ENCODE assay signal across 8 mouse cellular contexts in genomic region chr7:19075231-19075630, GRCm38 (mm10). TPM values are rescaled to one million over a fixed set of nuclear protein-coding genes. Genes with fewer than 3 reads are reported as not detected.
DNase-seq lines count a peak whose midpoint lies in the region; ATAC-seq and TF ChIP-seq lines count a peak whose summit lies in the region.

No protein-coding gene starts in this region.

- H3K4me2 ChIP-seq in kidney, embryonic 15.5 days, result peak overlapping the region; percentile 70
- H3K4me2 ChIP-seq in embryonic facial prominence, embryonic 13.5 days, result peak overlapping the region; percentile 94
- peak overlapping the region; percentile 78 for H3K4me2 ChIP-seq in midbrain, postnatal 0 days (ENCODE audit: low read depth, low read length, poor library complexity, severe bottlenecking)

- no peaks in the 10 kb centered on the region for H3K9me3 ChIP-seq in kidney, embryonic 15.5 days (replicated peaks)
- no peaks in the 10 kb centered on the region for H3K9me3 ChIP-seq in embryonic facial prominence, embryonic 13.5 days
- H3K9me3 ChIP-seq in midbrain, postnatal 0 days (ENCODE audit: low read length), result no peaks in the 10 kb centered on the region

- peaks cover 24% of the 10 kb centered on the region for H3K36me3 ChIP-seq in kidney, embryonic 15.5 days
- peaks cover 24% of the 10 kb centered on the region for H3K36me3 ChIP-seq in embryonic facial prominence, embryonic 13.5 days
- peaks cover 14% of the 10 kb centered on the region for H3K36me3 ChIP-seq in midbrain, postnatal 0 days (ENCODE audit: insufficient read depth, low read length)

- WGBS in kidney, embryonic 15.5 days, result 55% methylated on average over 5 of the region's 5 CpGs
- 60% methylated on average over 5 of the region's 5 CpGs for WGBS in embryonic facial prominence, embryonic 13.5 days
- 60% methylated on average over 5 of the region's 5 CpGs for WGBS in midbrain, postnatal 0 days

- no peak overlapping the region for H3K27ac ChIP-seq in kidney, embryonic 15.5 days
- H3K27ac ChIP-seq in embryonic facial prominence, embryonic 13.5 days, result no peak overlapping the region
- peak overlapping the region; percentile 21; the same call in 1 of the 2 replicates for H3K27ac ChIP-seq in midbrain, postnatal 0 days (ENCODE audit: low read depth, low read length)

- peak; percentile 8; the same call in 1 of the 2 replicates for ATAC-seq in kidney, embryonic 15.5 days (replicated peaks; ENCODE audit: low FRiP score)
- no peak for ATAC-seq in embryonic facial prominence, embryonic 13.5 days (ENCODE audit: insufficient number of reproducible peaks, insufficient read depth, low FRiP score, low TSS enrichment, low read depth)
- ATAC-seq in midbrain, postnatal 0 days (ENCODE audit: low FRiP score), result no peak

- DNase-seq in kidney, adult 11 months, result no peak
- peak; percentile 49 for DNase-seq in induced T-regulatory cell, adult 2 months (ENCODE audit: low read depth)
- DNase-seq in midbrain, postnatal 0 days (ENCODE audit: low spot score), result no peak
- DNase-seq in gastrocnemius, postnatal 10 days, result no peak
- no peak for DNase-seq in urinary bladder, postnatal 14 days (ENCODE audit: low spot score)
- no peak for DNase-seq in urinary bladder, postnatal 10 days (ENCODE audit: low spot score)

- peaks cover 35% of the 10 kb centered on the region for H3K4me1 ChIP-seq in kidney, embryonic 15.5 days
- peaks cover 19% of the 10 kb centered on the region for H3K4me1 ChIP-seq in embryonic facial prominence, embryonic 13.5 days
- H3K4me1 ChIP-seq in midbrain, postnatal 0 days (ENCODE audit: insufficient read depth, low read length), result peaks cover 5% of the 10 kb centered on the region; the same call in 1 of the 2 replicates

- H3K9ac ChIP-seq in kidney, embryonic 15.5 days, result no peak overlapping the region; the same call in 1 of the 2 replicates
- H3K9ac ChIP-seq in embryonic facial prominence, embryonic 13.5 days, result no peak overlapping the region
- H3K9ac ChIP-seq in midbrain, postnatal 0 days (replicated peaks; ENCODE audit: low read length, poor library complexity, severe bottlenecking), result peak overlapping the region; percentile 5; the same call in 1 of the 2 replicates

- no peak for TF ChIP-seq CTCF in midbrain, postnatal 0 days (IDR thresholded peaks at IDR 0.05)

- H3K27me3 ChIP-seq in kidney, embryonic 15.5 days, result no peaks in the 10 kb centered on the region
- no peaks in the 10 kb centered on the region for H3K27me3 ChIP-seq in embryonic facial prominence, embryonic 13.5 days
- H3K27me3 ChIP-seq in midbrain, postnatal 0 days (ENCODE audit: insufficient read depth, low read length), result no peaks in the 10 kb centered on the region

- peak overlapping the region; percentile 89 for H3K4me3 ChIP-seq in kidney, embryonic 15.5 days (replicated peaks)
- H3K4me3 ChIP-seq in embryonic facial prominence, embryonic 13.5 days, result peak overlapping the region; percentile 100
- H3K4me3 ChIP-seq in midbrain, postnatal 0 days (ENCODE audit: low read depth, low read length), result peak overlapping the region; percentile 99; the same call in 1 of the 2 replicates

RNA-seq across cellular contexts. Expression of gene Dmwd, which starts 0.8 kb away (rescaled TPM):
- polyA plus RNA-seq in kidney, embryonic 15.5 days (2015; fragmentation: Nextera tagmentation; extraction: Ambion mirVana), result 15.4 and 18.7 TPM in 2 replicates
- 16.4 and 17.6 TPM in 2 replicates for polyA plus RNA-seq in embryonic facial prominence, embryonic 13.5 days (2015; fragmentation: Nextera tagmentation; extraction: Ambion mirVana)
- 134 and 136 TPM in 2 replicates for total RNA-seq in midbrain, postnatal 0 days (2014; rRNA removed)
- 33.1 and 35.4 TPM in 2 replicates for polyA plus RNA-seq in midbrain, postnatal 0 days (2015; fragmentation: Nextera tagmentation; extraction: Ambion mirVana)
- total RNA-seq in gastrocnemius, postnatal 10 days (2021), result 10 to 100 TPM; 26.6 to 31.8 TPM

RNA-seq across cellular contexts. Expression of gene Dmpk, which starts 8.4 kb away (rescaled TPM):
- 18.1 and 24.7 TPM in 2 replicates for polyA plus RNA-seq in kidney, embryonic 15.5 days (2015; fragmentation: Nextera tagmentation; extraction: Ambion mirVana)
- 13.1 and 16.8 TPM in 2 replicates for polyA plus RNA-seq in embryonic facial prominence, embryonic 13.5 days (2015; fragmentation: Nextera tagmentation; extraction: Ambion mirVana)
- 12.3 and 32.1 TPM in 2 replicates for total RNA-seq in midbrain, postnatal 0 days (2014; rRNA removed)
- polyA plus RNA-seq in midbrain, postnatal 0 days (2015; fragmentation: Nextera tagmentation; extraction: Ambion mirVana), result 4.0 and 5.1 TPM in 2 replicates
- 100 to 1,000 TPM; 256 to 267 TPM for total RNA-seq in gastrocnemius, postnatal 10 days (2021)

RNA-seq across cellular contexts. Expression of gene Six5, which starts 19.2 kb away (rescaled TPM):
- 8.0 and 10.1 TPM in 2 replicates for polyA plus RNA-seq in kidney, embryonic 15.5 days (2015; fragmentation: Nextera tagmentation; extraction: Ambion mirVana)
- 14.7 and 15.3 TPM in 2 replicates for polyA plus RNA-seq in embryonic facial prominence, embryonic 13.5 days (2015; fragmentation: Nextera tagmentation; extraction: Ambion mirVana)
- 5.4 and 8.2 TPM in 2 replicates for total RNA-seq in midbrain, postnatal 0 days (2014; rRNA removed)
- 1.2 and 1.4 TPM in 2 replicates for polyA plus RNA-seq in midbrain, postnatal 0 days (2015; fragmentation: Nextera tagmentation; extraction: Ambion mirVana)
- total RNA-seq in gastrocnemius, postnatal 10 days (2021), result 1 to 10 TPM; 5.3 to 7.8 TPM

RNA-seq across cellular contexts. Expression of gene Rsph6a, which starts 20.7 kb away (rescaled TPM):
- not detected in 2 replicates for polyA plus RNA-seq in kidney, embryonic 15.5 days (2015; fragmentation: Nextera tagmentation; extraction: Ambion mirVana)
- polyA plus RNA-seq in embryonic facial prominence, embryonic 13.5 days (2015; fragmentation: Nextera tagmentation; extraction: Ambion mirVana), result not detected in 2 replicates
- not detected in 2 replicates for total RNA-seq in midbrain, postnatal 0 days (2014; rRNA removed)
- 0.57 and 0.75 TPM in 2 replicates for polyA plus RNA-seq in midbrain, postnatal 0 days (2015; fragmentation: Nextera tagmentation; extraction: Ambion mirVana)
- not detected for total RNA-seq in gastrocnemius, postnatal 10 days (2021)

RNA-seq across cellular contexts. Expression of gene Gm4969, which starts 42.9 kb away (rescaled TPM):
- polyA plus RNA-seq in kidney, embryonic 15.5 days (2015; fragmentation: Nextera tagmentation; extraction: Ambion mirVana), result 2.9 and 3.4 TPM in 2 replicates
- polyA plus RNA-seq in embryonic facial prominence, embryonic 13.5 days (2015; fragmentation: Nextera tagmentation; extraction: Ambion mirVana), result 3.5 and 4.4 TPM in 2 replicates
- 9.4 and 9.6 TPM in 2 replicates for total RNA-seq in midbrain, postnatal 0 days (2014; rRNA removed)
- polyA plus RNA-seq in midbrain, postnatal 0 days (2015; fragmentation: Nextera tagmentation; extraction: Ambion mirVana), result 12.7 and 12.9 TPM in 2 replicates
- under 1 TPM in 1 of 2 experiments, not detected in 1; 0.14 TPM for total RNA-seq in gastrocnemius, postnatal 10 days (2021)
